Mouse (Mus musculus): ENCODE results near the gene Olfr1137. TPM values are rescaled to one million over a fixed set of nuclear protein-coding genes. Genes with fewer than 3 reads are reported as not detected.

The Olfr1137 gene
- polyA plus RNA-seq (2012; rRNA removed): not detected in 2 replicates

GRCm38 (mm10) chr2:87713079-87713478 is at the start of gene Olfr1137:
Olfr1137 (minus strand) TSS chr2:87713179.
- Histone ChIP-seq H3K27me3 (ENCODE audit: control insufficient read depth, insufficient read depth, low read length) (no peaks in the 10 kb centered on the region), H3K27ac (ENCODE audit: control insufficient read depth, insufficient read depth, low read length) (no peak within 1 kb of the TSS), H3K36me3 (ENCODE audit: control insufficient read depth, insufficient read depth, low read length) (no peaks in the 10 kb centered on the region), H3K4me1 (replicated peaks; ENCODE audit: control insufficient read depth, insufficient read depth, low read length) (no peaks in the 10 kb centered on the region), H3K4me3 (ENCODE audit: control insufficient read depth, insufficient read depth, low read length) (no peak within 1 kb of the TSS)
- no peak for DNase-seq
- no peak for TF ChIP-seq POLR2A (IDR thresholded peaks at IDR 0.05; ENCODE audit: control insufficient read depth, extremely low read depth, insufficient read depth, low read length, poor library complexity)

GRCm38 (mm10) chr2:87753891-87754290 is 40.9 kb upstream of the Olfr1137 start, which contains the start of gene Olfr1141:
Olfr1141 (minus strand) TSS chr2:87753991.
- Histone ChIP-seq H3K36me3 (ENCODE audit: control insufficient read depth, insufficient read depth, low read length) (no peaks in the 10 kb centered on the region), H3K4me3 (ENCODE audit: control insufficient read depth, insufficient read depth, low read length) (no peak within 1 kb of the TSS), H3K4me1 (replicated peaks; ENCODE audit: control insufficient read depth, insufficient read depth, low read length) (no peaks in the 10 kb centered on the region), H3K27ac (ENCODE audit: control insufficient read depth, insufficient read depth, low read length) (no peak within 1 kb of the TSS), H3K27me3 (ENCODE audit: control insufficient read depth, insufficient read depth, low read length) (no peaks in the 10 kb centered on the region)
- TF ChIP-seq CTCF (IDR thresholded peaks at IDR 0.05; ENCODE audit: borderline replicate concordance, control insufficient read depth, extremely low read depth, insufficient read depth, low read length, poor library complexity) (no peak), POLR2A (IDR thresholded peaks at IDR 0.05; ENCODE audit: control insufficient read depth, extremely low read depth, insufficient read depth, low read length, poor library complexity) (no peak)
- WGBS: 82% methylated on average over 1 of the region's 1 CpGs
- DNase-seq: no peak

GRCm38 (mm10) chr2:87743452-87743851 is 30.5 kb upstream of the Olfr1137 start, which contains the start of gene Olfr1140:
Olfr1140 (plus strand) TSS chr2:87743752.
- TF ChIP-seq CTCF (IDR thresholded peaks at IDR 0.05; ENCODE audit: borderline replicate concordance, control insufficient read depth, extremely low read depth, insufficient read depth, low read length, poor library complexity) (no peak), POLR2A (IDR thresholded peaks at IDR 0.05; ENCODE audit: control insufficient read depth, extremely low read depth, insufficient read depth, low read length, poor library complexity) (no peak)
- 78% methylated on average over 3 of the region's 3 CpGs for WGBS
- no peak for DNase-seq
- Histone ChIP-seq H3K36me3 (ENCODE audit: control insufficient read depth, insufficient read depth, low read length) (no peaks in the 10 kb centered on the region), H3K27me3 (ENCODE audit: control insufficient read depth, insufficient read depth, low read length) (no peaks in the 10 kb centered on the region), H3K4me3 (ENCODE audit: control insufficient read depth, insufficient read depth, low read length) (no peak within 1 kb of the TSS), H3K27ac (ENCODE audit: control insufficient read depth, insufficient read depth, low read length) (no peak within 1 kb of the TSS), H3K4me1 (replicated peaks; ENCODE audit: control insufficient read depth, insufficient read depth, low read length) (no peaks in the 10 kb centered on the region)

- whole genome bisulfite sequencing: 79% methylated on average over 1 of the region's 1 CpGs
- DNase-seq: no peak
- no peak within 1 kb of the TSS for H3K4me3 ChIP-seq (ENCODE audit: control insufficient read depth, insufficient read depth, low read length)
- TF ChIP-seq CTCF (IDR thresholded peaks at IDR 0.05; ENCODE audit: borderline replicate concordance, control insufficient read depth, extremely low read depth, insufficient read depth, low read length, poor library complexity): no peak
- no peak for TF ChIP-seq POLR2A (IDR thresholded peaks at IDR 0.05; ENCODE audit: control insufficient read depth, extremely low read depth, insufficient read depth, low read length, poor library complexity)
- no peaks in the 10 kb centered on the region for H3K4me1 ChIP-seq (replicated peaks; ENCODE audit: control insufficient read depth, insufficient read depth, low read length)
- no peak within 1 kb of the TSS for H3K27ac ChIP-seq (ENCODE audit: control insufficient read depth, insufficient read depth, low read length)
- no peaks in the 10 kb centered on the region for H3K36me3 ChIP-seq (ENCODE audit: control insufficient read depth, insufficient read depth, low read length)
- no peaks in the 10 kb centered on the region for H3K27me3 ChIP-seq (ENCODE audit: control insufficient read depth, insufficient read depth, low read length)
Measured at GRCm38 (mm10) chr2:87739878-87740277, 26.9 kb upstream of the Olfr1137 start, which contains the start of gene Olfr1138. Olfr1138 (minus strand) TSS chr2:87739978.

- Histone ChIP-seq H3K36me3 (ENCODE audit: control insufficient read depth, insufficient read depth, low read length) (no peaks in the 10 kb centered on the region), H3K27ac (ENCODE audit: control insufficient read depth, insufficient read depth, low read length) (no peak within 1 kb of the TSS), H3K4me1 (replicated peaks; ENCODE audit: control insufficient read depth, insufficient read depth, low read length) (no peaks in the 10 kb centered on the region), H3K27me3 (ENCODE audit: control insufficient read depth, insufficient read depth, low read length) (no peaks in the 10 kb centered on the region), H3K4me3 (ENCODE audit: control insufficient read depth, insufficient read depth, low read length) (no peak within 1 kb of the TSS)
- TF ChIP-seq POLR2A (IDR thresholded peaks at IDR 0.05; ENCODE audit: control insufficient read depth, extremely low read depth, insufficient read depth, low read length, poor library complexity): no peak
- no peak for TF ChIP-seq CTCF (IDR thresholded peaks at IDR 0.05; ENCODE audit: borderline replicate concordance, control insufficient read depth, extremely low read depth, insufficient read depth, low read length, poor library complexity)
- DNase-seq: no peak
Measured at GRCm38 (mm10) chr2:87693847-87694246, 19.1 kb downstream of the Olfr1137 start, which contains the start of gene Olfr1136. Olfr1136 (minus strand) TSS chr2:87693947.

GRCm38 (mm10) chr2:87673564-87673963 is 39.4 kb downstream of the Olfr1137 start, which contains the start of gene Olfr1135:
Olfr1135 (minus strand) TSS chr2:87673664.
- Histone ChIP-seq H3K4me1 (replicated peaks; ENCODE audit: control insufficient read depth, insufficient read depth, low read length) (no peaks in the 10 kb centered on the region), H3K27ac (ENCODE audit: control insufficient read depth, insufficient read depth, low read length) (no peak within 1 kb of the TSS), H3K36me3 (ENCODE audit: control insufficient read depth, insufficient read depth, low read length) (no peaks in the 10 kb centered on the region), H3K27me3 (ENCODE audit: control insufficient read depth, insufficient read depth, low read length) (no peaks in the 10 kb centered on the region), H3K4me3 (ENCODE audit: control insufficient read depth, insufficient read depth, low read length) (no peak within 1 kb of the TSS)
- 8% methylated on average over 1 of the region's 1 CpGs for WGBS
- DNase-seq: no peak
- TF ChIP-seq CTCF (IDR thresholded peaks at IDR 0.05; ENCODE audit: borderline replicate concordance, control insufficient read depth, extremely low read depth, insufficient read depth, low read length, poor library complexity) (no peak), POLR2A (IDR thresholded peaks at IDR 0.05; ENCODE audit: control insufficient read depth, extremely low read depth, insufficient read depth, low read length, poor library complexity) (no peak)

Other genes starting within 250 kb of the Olfr1137 start
- not detected in 2 replicates for gene Pramel7, start 216.1 kb downstream of the Olfr1137 start, polyA plus RNA-seq (2012; rRNA removed)
- gene Pramel6, start 206.6 kb downstream of the Olfr1137 start, polyA plus RNA-seq (2012; rRNA removed): not detected in 2 replicates
- not detected in 2 replicates for gene Olfr153, start 181.4 kb downstream of the Olfr1137 start, polyA plus RNA-seq (2012; rRNA removed)
- not detected in 2 replicates for gene Olfr1128, start 167.6 kb downstream of the Olfr1137 start, polyA plus RNA-seq (2012; rRNA removed)
- gene Olfr1129, start 139.3 kb downstream of the Olfr1137 start, polyA plus RNA-seq (2012; rRNA removed): not detected in 2 replicates
- not detected in 2 replicates for gene Olfr1130, start 107.0 kb downstream of the Olfr1137 start, polyA plus RNA-seq (2012; rRNA removed)
- not detected in 2 replicates for gene Olfr1131, start 86.1 kb downstream of the Olfr1137 start, polyA plus RNA-seq (2012; rRNA removed)
- gene Olfr1132, start 75.6 kb downstream of the Olfr1137 start, polyA plus RNA-seq (2012; rRNA removed): not detected in 2 replicates
- not detected in 2 replicates for gene Olfr1133, start 65.8 kb downstream of the Olfr1137 start, polyA plus RNA-seq (2012; rRNA removed)
- gene Olfr1134, start 54.7 kb downstream of the Olfr1137 start, polyA plus RNA-seq (2012; rRNA removed): not detected in 2 replicates
- not detected in 2 replicates for gene Olfr1135, start 39.5 kb downstream of the Olfr1137 start, polyA plus RNA-seq (2012; rRNA removed)
- 0.40 TPM in 1 of 2 replicates, not detected in the other for gene Olfr1136, start 19.2 kb downstream of the Olfr1137 start, polyA plus RNA-seq (2012; rRNA removed)
- not detected in 2 replicates for gene Olfr1138, start 26.8 kb upstream of the Olfr1137 start, polyA plus RNA-seq (2012; rRNA removed)
- gene Olfr1140, start 30.6 kb upstream of the Olfr1137 start, polyA plus RNA-seq (2012; rRNA removed): not detected in 2 replicates
- not detected in 2 replicates for gene Olfr1141, start 40.8 kb upstream of the Olfr1137 start, polyA plus RNA-seq (2012; rRNA removed)
- not detected in 2 replicates for gene Olfr152, start 66.3 kb upstream of the Olfr1137 start, polyA plus RNA-seq (2012; rRNA removed)
- not detected in 2 replicates for gene Olfr1143, start 87.4 kb upstream of the Olfr1137 start, polyA plus RNA-seq (2012; rRNA removed)
- gene Olfr1145, start 96.6 kb upstream of the Olfr1137 start, polyA plus RNA-seq (2012; rRNA removed): not detected in 2 replicates
- not detected in 2 replicates for gene Olfr1148, start 117.4 kb upstream of the Olfr1137 start, polyA plus RNA-seq (2012; rRNA removed)
- gene Olfr1150-ps1, start 130.8 kb upstream of the Olfr1137 start, polyA plus RNA-seq (2012; rRNA removed): not detected in 2 replicates
- gene Olfr1151, start 142.7 kb upstream of the Olfr1137 start, polyA plus RNA-seq (2012; rRNA removed): not detected in 2 replicates
- not detected in 2 replicates for gene Olfr1152, start 153.3 kb upstream of the Olfr1137 start, polyA plus RNA-seq (2012; rRNA removed)
- not detected in 2 replicates for gene Olfr1153, start 181.8 kb upstream of the Olfr1137 start, polyA plus RNA-seq (2012; rRNA removed)
- not detected in 2 replicates for gene Olfr1154, start 192.0 kb upstream of the Olfr1137 start, polyA plus RNA-seq (2012; rRNA removed)
- not detected in 2 replicates for gene Olfr1155, start 232.0 kb upstream of the Olfr1137 start, polyA plus RNA-seq (2012; rRNA removed)
- gene Olfr1156, start 239.9 kb upstream of the Olfr1137 start, polyA plus RNA-seq (2012; rRNA removed): not detected in 2 replicates